Mouse (Mus musculus) gastrocnemius, postnatal 4 days (tissue): ENCODE data around the gene Cxcl16. TPM values are rescaled to one million over a fixed set of nuclear protein-coding genes. Genes with fewer than 3 reads are reported as not detected.
A peak's percentile ranks its signal among the peaks of the same experiment; 100 is the strongest.
"Not testable (repeated sequence)": the region's sequence is repeated elsewhere in the genome, so short reads cannot be mapped to it uniquely, and the experiment has no call there.

ENCODE experiments used
- DNase-seq, 2 experiments: peaks; one replicate each; pipeline ENCODE4 v3.0.0; 2021 to 2022; ENCODE audit warnings: low spot score in 2 of 2, mixed read lengths in 2 of 2
- total RNA-seq, 2 experiments: library from RNA; stranded (reverse); gene quantifications; 2 replicates each; pipeline ENCODE4 v1.2.3; 2021

Gene Cxcl16
- total RNA-seq, 2 experiments from 2014 or later = 5.0 to 5.1 TPM

- DNase-seq = no peak
These were observed 6.3 kb downstream of the Cxcl16 start for GRCm38 (mm10) chr11:70453261-70454044.

GRCm38 (mm10) chr11:70451797-70452498, 7.8 kb downstream of the Cxcl16 start, which contains the start of gene Med11:
Med11 (plus strand) TSS chr11:70451919.
- DNase-seq = peak; percentile 88 to 96

GRCm38 (mm10) chr11:70450926-70451325, 8.9 kb downstream of the Cxcl16 start:
- DNase-seq = no peak

GRCm38 (mm10) chr11:70447373-70447772, 12.4 kb downstream of the Cxcl16 start:
- DNase-seq = no peak

- DNase-seq = no peak
These were observed 13.0 kb downstream of the Cxcl16 start for GRCm38 (mm10) chr11:70446756-70447155.

- no peak for DNase-seq
These were observed 15.1 kb downstream of the Cxcl16 start for GRCm38 (mm10) chr11:70444667-70445066.

- DNase-seq = no peak
These were observed 15.8 kb downstream of the Cxcl16 start for GRCm38 (mm10) chr11:70443964-70444363.

- no peak for DNase-seq
These were observed 17.9 kb downstream of the Cxcl16 start for GRCm38 (mm10) chr11:70441882-70442281.

GRCm38 (mm10) chr11:70440637-70441036, 19.1 kb downstream of the Cxcl16 start:
- DNase-seq = no peak

GRCm38 (mm10) chr11:70438728-70439374, 20.9 kb downstream of the Cxcl16 start:
- DNase-seq = no peak

- no peak for DNase-seq
These were observed 22.4 kb downstream of the Cxcl16 start for GRCm38 (mm10) chr11:70437426-70437825.

- DNase-seq = no peak
These were observed 24.3 kb downstream of the Cxcl16 start for GRCm38 (mm10) chr11:70435476-70435875.

GRCm38 (mm10) chr11:70433951-70434350, 25.8 kb downstream of the Cxcl16 start:
- no peak for DNase-seq

GRCm38 (mm10) chr11:70433569-70433943, 26.2 kb downstream of the Cxcl16 start:
- no peak for DNase-seq

GRCm38 (mm10) chr11:70432895-70433568, 26.8 kb downstream of the Cxcl16 start:
- DNase-seq = no peak

- peak; percentile 99 for DNase-seq
These were observed 27.5 kb downstream of the Cxcl16 start, which contains the start of gene Arrb2 for GRCm38 (mm10) chr11:70432048-70432894. Arrb2 (plus strand) TSS chr11:70432635.

GRCm38 (mm10) chr11:70431574-70431973, 28.2 kb downstream of the Cxcl16 start:
- DNase-seq = no peak

GRCm38 (mm10) chr11:70426598-70426997, 33.2 kb downstream of the Cxcl16 start:
- not testable (repeated sequence) for DNase-seq

GRCm38 (mm10) chr11:70419486-70419885, 40.3 kb downstream of the Cxcl16 start:
- no peak for DNase-seq

- no peak for DNase-seq
These were observed 41.6 kb downstream of the Cxcl16 start for GRCm38 (mm10) chr11:70418199-70418598.
